Mouse (Mus musculus): Measurements from ENCODE around the gene Arsa. TPM values are rescaled to one million over a fixed set of nuclear protein-coding genes. Genes with fewer than 3 reads are reported as not detected.

Arsa gene
- polyA plus RNA-seq, 1 experiment from 2014 or later = 15.2 TPM

GRCm38 (mm10) chr15:89429352-89430221, 47.6 kb downstream of the Arsa start, which contains the start of the genes C730034F03Rik, Gm44502 and Chkb:
Gene C730034F03Rik (plus strand): TSS chr15:89429589.
Gene Gm44502 (minus strand): TSS chr15:89429696.
Gene Chkb (minus strand): TSS chr15:89429908.
- 1% methylated on average over 70 of the region's 70 CpGs for WGBS
- Histone ChIP-seq H3K4me2 (peak within 1 kb of the TSS; percentile 87), H3K27ac (peak within 1 kb of the TSS; percentile 96), H3K9ac (replicated peaks) (peak within 1 kb of the TSS; percentile 75), H3K4me3 (replicated peaks) (peak within 1 kb of the TSS; percentile 74), H3K4me1 (replicated peaks) (peaks cover 24% of the 10 kb centered on the region), H3K27me3 (no peaks in the 10 kb centered on the region), H3K36me3 (peaks cover 25% of the 10 kb centered on the region), H3K9me3 (no peaks in the 10 kb centered on the region)
- ATAC-seq (ENCODE audit: insufficient number of reproducible peaks, insufficient read depth, low FRiP score, low TSS enrichment, low read depth) = peak; percentile 90

GRCm38 (mm10) chr15:89428821-89429351, 48.3 kb downstream of the Arsa start:
- Histone ChIP-seq H3K36me3 (peaks cover 25% of the 10 kb centered on the region), H3K4me3 (replicated peaks) (peak overlapping the region; percentile 74), H3K9me3 (no peaks in the 10 kb centered on the region), H3K27me3 (no peaks in the 10 kb centered on the region), H3K27ac (peak overlapping the region; percentile 96; the same call in 1 of the 2 replicates), H3K9ac (replicated peaks) (peak overlapping the region; percentile 75), H3K4me1 (replicated peaks) (peaks cover 24% of the 10 kb centered on the region), H3K4me2 (peak overlapping the region; percentile 87)
- ATAC-seq (ENCODE audit: insufficient number of reproducible peaks, insufficient read depth, low FRiP score, low TSS enrichment, low read depth) = peak; percentile 72; the same call in 1 of the 2 replicates
- 4% methylated on average over 21 of the region's 22 CpGs for WGBS

GRCm38 (mm10) chr15:89428136-89428790, 49.0 kb downstream of the Arsa start:
- 84% methylated on average over 19 of the region's 19 CpGs for WGBS
- ATAC-seq (ENCODE audit: insufficient number of reproducible peaks, insufficient read depth, low FRiP score, low TSS enrichment, low read depth) = no peak
- H3K9me3 ChIP-seq = no peaks in the 10 kb centered on the region
- no peaks in the 10 kb centered on the region for H3K27me3 ChIP-seq
- peaks cover 24% of the 10 kb centered on the region for H3K4me1 ChIP-seq (replicated peaks)
- peaks cover 25% of the 10 kb centered on the region for H3K36me3 ChIP-seq
- peak overlapping the region; percentile 87 for H3K4me2 ChIP-seq
- no peak overlapping the region; the same call in 1 of the 2 replicates for H3K9ac ChIP-seq (replicated peaks)
- H3K4me3 ChIP-seq (replicated peaks) = peak overlapping the region; percentile 74
- H3K27ac ChIP-seq = no peak overlapping the region

DNA sequence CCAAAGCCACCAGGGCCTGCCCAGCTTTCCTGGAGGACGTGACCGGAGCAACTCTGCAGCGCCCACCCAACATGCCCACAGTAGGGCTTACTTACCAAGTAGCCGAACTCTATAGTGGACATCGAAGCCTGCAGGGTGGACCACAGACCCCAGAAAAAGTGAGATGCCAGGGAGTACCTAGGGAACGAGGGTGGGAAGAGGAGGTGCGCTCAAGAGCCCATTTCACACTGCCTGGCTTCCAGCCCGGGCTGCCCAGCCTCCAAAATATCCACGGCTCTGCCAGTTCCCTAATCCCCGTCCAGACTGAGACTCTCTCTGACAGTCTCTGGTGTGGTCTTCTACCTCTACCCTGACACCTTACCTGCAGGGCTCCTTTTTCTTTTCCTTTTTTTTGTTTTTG, 50.5 kb downstream of the Arsa start:
- H3K9ac ChIP-seq (replicated peaks) = no peak overlapping the region
- H3K4me2 ChIP-seq = no peak overlapping the region
- 90% methylated on average over 10 of the region's 10 CpGs for WGBS
- peaks cover 24% of the 10 kb centered on the region for H3K4me1 ChIP-seq (replicated peaks)
- no peaks in the 10 kb centered on the region for H3K9me3 ChIP-seq
- peaks cover 25% of the 10 kb centered on the region for H3K36me3 ChIP-seq
- H3K4me3 ChIP-seq (replicated peaks) = no peak overlapping the region
- H3K27ac ChIP-seq = no peak overlapping the region
- no peak for ATAC-seq (ENCODE audit: insufficient number of reproducible peaks, insufficient read depth, low FRiP score, low TSS enrichment, low read depth)
- H3K27me3 ChIP-seq = no peaks in the 10 kb centered on the region

DNA sequence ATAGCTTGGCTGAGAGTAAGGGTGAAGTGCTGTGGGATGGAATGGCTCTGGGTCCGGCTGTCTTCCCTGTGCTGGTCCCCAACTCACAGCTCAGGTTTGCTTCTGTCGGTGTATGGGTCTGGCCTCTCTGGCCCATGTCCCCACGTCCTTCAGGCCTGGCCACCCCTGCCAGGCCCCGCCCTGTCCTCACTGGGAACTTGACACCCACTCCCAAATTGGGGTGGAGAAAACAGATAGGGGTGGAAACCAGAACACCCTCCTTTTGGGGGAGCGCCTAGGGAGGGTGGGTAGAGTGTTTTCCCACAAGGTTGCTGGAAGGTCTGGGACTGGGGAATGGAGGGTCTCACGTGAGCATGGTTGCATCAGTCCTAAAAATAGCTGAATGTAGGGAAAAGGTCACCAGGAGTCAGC, 51.5 kb downstream of the Arsa start, which contains the start of gene Cpt1b:
Gene Cpt1b, minus strand, starts transcription at position 153 of the 411 bp plus-strand sequence.
- H3K4me2 ChIP-seq = peak within 1 kb of the TSS; percentile 45
- H3K27me3 ChIP-seq = no peaks in the 10 kb centered on the region
- H3K9me3 ChIP-seq = no peaks in the 10 kb centered on the region
- H3K4me1 ChIP-seq (replicated peaks) = peaks cover 24% of the 10 kb centered on the region
- H3K36me3 ChIP-seq = peaks cover 25% of the 10 kb centered on the region
- no peak within 1 kb of the TSS for H3K27ac ChIP-seq
- no peak for ATAC-seq (ENCODE audit: insufficient number of reproducible peaks, insufficient read depth, low FRiP score, low TSS enrichment, low read depth)
- no peak within 1 kb of the TSS for H3K4me3 ChIP-seq (replicated peaks)
- H3K9ac ChIP-seq (replicated peaks) = peak within 1 kb of the TSS; percentile 34; the same call in 1 of the 2 replicates
- 20% methylated on average over 6 of the region's 6 CpGs for whole genome bisulfite sequencing

DNA sequence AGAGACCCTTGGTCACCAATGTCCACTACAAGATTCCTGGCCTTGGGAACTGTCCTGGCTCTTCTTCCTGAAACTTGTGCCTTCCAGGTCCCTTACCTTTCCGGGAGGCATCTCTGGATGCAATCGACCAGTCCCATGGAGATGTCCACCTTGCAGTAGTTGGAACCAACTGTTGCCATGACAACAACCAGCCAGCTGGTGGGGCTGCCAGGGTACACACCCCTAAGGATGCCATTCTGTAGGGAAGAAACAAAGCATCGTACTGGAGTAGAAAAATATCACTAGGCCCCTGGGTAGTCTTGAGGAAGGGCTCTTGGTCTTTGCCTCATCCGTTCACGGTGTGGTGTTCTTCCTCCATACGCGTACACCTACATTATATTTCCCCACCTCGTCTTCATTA, 52.6 kb downstream of the Arsa start:
- Histone ChIP-seq H3K36me3 (peaks cover 33% of the 10 kb centered on the region), H3K4me3 (replicated peaks) (no peak overlapping the region), H3K9ac (replicated peaks) (no peak overlapping the region), H3K9me3 (no peaks in the 10 kb centered on the region), H3K4me2 (no peak overlapping the region), H3K27me3 (no peaks in the 10 kb centered on the region), H3K27ac (no peak overlapping the region), H3K4me1 (replicated peaks) (peaks cover 20% of the 10 kb centered on the region)
- WGBS = 86% methylated on average over 8 of the region's 8 CpGs
- ATAC-seq (ENCODE audit: insufficient number of reproducible peaks, insufficient read depth, low FRiP score, low TSS enrichment, low read depth) = no peak

Other genes with a start within 250 kb of the Arsa start
- 57.2 and 73.4 TPM in 2 replicates for gene Sbf1, start 162.1 kb downstream of the Arsa start, polyA plus RNA-seq (2016; fragmentation: Nextera tagmentation; extraction: Ambion mirVana)
- 0.16 and 0.17 TPM in 2 replicates for gene Adm2, start 154.7 kb downstream of the Arsa start, polyA plus RNA-seq (2016; fragmentation: Nextera tagmentation; extraction: Ambion mirVana)
- not detected in 2 replicates for gene Miox, start 143.0 kb downstream of the Arsa start, polyA plus RNA-seq (2016; fragmentation: Nextera tagmentation; extraction: Ambion mirVana)
- 43.3 and 47.4 TPM in 2 replicates for gene Lmf2, start 121.8 kb downstream of the Arsa start, polyA plus RNA-seq (2016; fragmentation: Nextera tagmentation; extraction: Ambion mirVana)
- 175 and 183 TPM in 2 replicates for gene Ncaph2, start 121.7 kb downstream of the Arsa start, polyA plus RNA-seq (2016; fragmentation: Nextera tagmentation; extraction: Ambion mirVana)
- 4.2 and 5.3 TPM in 2 replicates for gene Sco2, start 103.6 kb downstream of the Arsa start, polyA plus RNA-seq (2016; fragmentation: Nextera tagmentation; extraction: Ambion mirVana)
- gene Tymp, start 100.4 kb downstream of the Arsa start, polyA plus RNA-seq (2016; fragmentation: Nextera tagmentation; extraction: Ambion mirVana) = 1.5 TPM in 2 replicates
- gene Odf3b, start 98.1 kb downstream of the Arsa start, polyA plus RNA-seq (2016; fragmentation: Nextera tagmentation; extraction: Ambion mirVana) = 0.33 and 0.48 TPM in 2 replicates
- gene Klhdc7b, start 92.5 kb downstream of the Arsa start, polyA plus RNA-seq (2016; fragmentation: Nextera tagmentation; extraction: Ambion mirVana) = 0.05 TPM in 1 of 2 replicates, not detected in the other
- not detected in 2 replicates for gene Syce3, start 66.9 kb downstream of the Arsa start, polyA plus RNA-seq (2016; fragmentation: Nextera tagmentation; extraction: Ambion mirVana)
- 0.25 and 0.74 TPM in 2 replicates for gene Cpt1b, start 51.6 kb downstream of the Arsa start, polyA plus RNA-seq (2016; fragmentation: Nextera tagmentation; extraction: Ambion mirVana)
- 3.6 and 3.8 TPM in 2 replicates for gene C730034F03Rik, start 47.8 kb downstream of the Arsa start, polyA plus RNA-seq (2016; fragmentation: Nextera tagmentation; extraction: Ambion mirVana)
- gene Gm44502, start 47.7 kb downstream of the Arsa start, polyA plus RNA-seq (2016; fragmentation: Nextera tagmentation; extraction: Ambion mirVana) = not detected in 2 replicates
- 59.2 and 61.8 TPM in 2 replicates for gene Chkb, start 47.5 kb downstream of the Arsa start, polyA plus RNA-seq (2016; fragmentation: Nextera tagmentation; extraction: Ambion mirVana)
- 2.0 and 2.1 TPM in 2 replicates for gene Mapk8ip2, start 23.5 kb downstream of the Arsa start, polyA plus RNA-seq (2016; fragmentation: Nextera tagmentation; extraction: Ambion mirVana)
- gene Shank3, start 22.2 kb upstream of the Arsa start, polyA plus RNA-seq (2016; fragmentation: Nextera tagmentation; extraction: Ambion mirVana) = 2.4 and 3.2 TPM in 2 replicates
- 0.28 TPM in 1 of 2 replicates, not detected in the other for gene Acr, start 90.9 kb upstream of the Arsa start, polyA plus RNA-seq (2016; fragmentation: Nextera tagmentation; extraction: Ambion mirVana)
- 48.9 and 53.0 TPM in 2 replicates for gene Rabl2, start 114.5 kb upstream of the Arsa start, polyA plus RNA-seq (2016; fragmentation: Nextera tagmentation; extraction: Ambion mirVana)